Mouse (Mus musculus) heart, adult 2 months (tissue): ENCODE data around the gene Nck1. TPM values are rescaled to one million over a fixed set of nuclear protein-coding genes. Genes with fewer than 3 reads are reported as not detected.

Experiments
- DNase-seq, 2 experiments: peaks; one replicate each; pipeline ENCODE4 v3.0.0; 2021
- H3K27ac ChIP-seq: fragments of 200-600 bp; 2 replicates; pipeline ENCODE4 v1.8.1; 2022
- H3K27me3 ChIP-seq: fragments of 200-500 bp; 2 replicates; pipeline ENCODE4 v1.6.1; 2012; ENCODE audit warnings: mild to moderate bottlenecking, low read length, inconsistent platforms, mixed read lengths; ENCODE audit not compliant: control insufficient read depth, insufficient read depth
- H3K36me3 ChIP-seq: fragments of 200-500 bp; 2 replicates; pipeline ENCODE4 v1.6.1; 2012; ENCODE audit warnings: low read length, inconsistent platforms; ENCODE audit not compliant: control insufficient read depth, insufficient read depth
- H3K4me1 ChIP-seq: fragments of 200-500 bp; 2 replicates; pipeline ENCODE4 v1.6.1; 2011; ENCODE audit warnings: low read length; ENCODE audit not compliant: control insufficient read depth, insufficient read depth
- H3K4me3 ChIP-seq: fragments of 200-600 bp; 2 replicates; pipeline ENCODE4 v1.8.1; 2022
- H3K79me2 ChIP-seq: fragments of 200-500 bp; replicated peaks from 2 replicates; pipeline ENCODE4 v1.6.1; 2012; ENCODE audit warnings: mild to moderate bottlenecking, inconsistent platforms, low read length, moderate library complexity, mixed read lengths; ENCODE audit not compliant: control insufficient read depth, insufficient read depth
- H3K9ac ChIP-seq: fragments of 200-500 bp; 2 replicates; pipeline ENCODE4 v1.6.1; 2012; ENCODE audit warnings: low read depth, mild to moderate bottlenecking, control low read depth, inconsistent platforms, low read length, mixed read lengths
- CTCF ChIP-seq: fragments of 200-600 bp; IDR thresholded peaks from 2 replicates; pipeline ENCODE4 v1.8.1; 2022; ENCODE audit warnings: antibody characterized with exemption, mild to moderate bottlenecking, moderate library complexity
- EP300 ChIP-seq: fragments of 200-500 bp; IDR thresholded peaks from 2 replicates; pipeline ENCODE4 v1.6.1; 2011; ENCODE audit warnings: low read depth, low read length, control low read depth; ENCODE audit not compliant: insufficient read depth
- POLR2A ChIP-seq: fragments of 200-500 bp; IDR thresholded peaks from 2 replicates; pipeline ENCODE4 v1.6.1; 2011; ENCODE audit warnings: mild to moderate bottlenecking, low read depth, low read length, control low read depth; ENCODE audit not compliant: insufficient read depth
- WGBS: fragments of 180-500 bp; shearing (Covaris S2); methylation state at CpG from one replicate; pipeline ENCODE4 v1.1.7; 2018; 5-methylcytosine and 5-hydroxymethylcytosine counted together
- intact Hi-C: fragments of 180-260 bp; cut with DNase I; formaldehyde crosslinking; loops from one replicate; pipeline ENCODE4 v1.15.1; 2025
- polyA plus RNA-seq: library from polyadenylated mRNA; depleted of rRNA; stranded (reverse); fragments of >200 nt; gene quantifications from 2 replicates; pipeline ENCODE4 v1.2.3, GENCODE M21; 2012
- total RNA-seq, 2 experiments: library from RNA; stranded (reverse); gene quantifications; 2 replicates each; pipeline ENCODE4 v1.2.3; 2021

The Nck1 gene
- total and polyA plus RNA-seq, 3 experiments: 7.0 to 47.5 (median 41.7) TPM

DNA sequence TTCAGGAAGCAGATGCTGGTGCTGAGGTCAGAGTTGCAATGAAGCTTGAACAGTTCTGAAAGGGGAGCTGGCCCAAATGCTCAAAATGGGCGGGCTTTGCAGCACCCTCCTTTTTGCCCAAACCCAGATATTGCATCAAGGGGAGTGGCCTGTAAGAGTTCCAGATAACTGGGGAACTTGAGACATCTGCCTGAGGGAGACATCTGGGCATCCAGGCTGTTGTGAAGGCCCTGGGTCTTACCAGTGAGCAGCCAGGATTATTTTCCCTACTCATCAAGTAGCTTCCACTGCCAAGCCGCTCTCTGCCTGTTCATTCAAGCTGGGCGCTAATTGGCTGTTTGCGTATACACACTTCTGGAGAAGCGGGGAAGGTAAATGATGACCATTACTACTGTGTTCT is 59.5 kb downstream of the Nck1 start, which contains the start of gene Il20rb:
Gene Il20rb, minus strand, starts transcription at position 358 of the 400 bp plus-strand sequence.
- WGBS: 93% methylated on average over 5 of the region's 5 CpGs
- H3K4me1 ChIP-seq: peaks cover 14% of the 10 kb centered on the region
- no peak for DNase-seq

DNA sequence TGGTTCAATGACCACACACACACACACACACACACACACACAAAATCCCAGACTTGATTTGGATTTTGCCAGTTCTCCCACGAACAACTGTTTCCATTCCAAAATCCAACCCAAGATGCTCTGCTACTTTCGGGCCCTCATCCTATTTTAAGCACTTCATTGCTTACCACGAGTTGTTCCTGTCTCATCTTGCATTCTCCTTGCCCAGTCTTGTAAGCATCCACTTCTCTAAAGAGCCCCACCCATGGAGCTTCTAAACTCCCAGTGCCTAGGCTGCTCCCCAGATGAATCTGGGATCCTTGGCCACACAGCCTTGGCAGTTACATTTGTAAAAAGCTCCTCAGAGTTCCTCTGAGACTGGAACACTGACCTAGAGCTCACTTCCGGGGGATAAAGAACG is 62.6 kb downstream of the Nck1 start:
- 59% methylated on average over 5 of the region's 5 CpGs for WGBS
- intact Hi-C loops: no loop called here

More for the DNA sequence above, 59.5 kb downstream of the Nck1 start, which contains the start of gene Il20rb:
- intact Hi-C loops: no loop called here
- no peak within 1 kb of the TSS for H3K9ac ChIP-seq
- H3K27me3 ChIP-seq: no peaks in the 10 kb centered on the region
- TF ChIP-seq CTCF (no peak), EP300 (no peak), POLR2A (no peak)
- H3K27ac ChIP-seq: peak within 1 kb of the TSS; percentile 72
- H3K4me3 ChIP-seq: no peak within 1 kb of the TSS
- no peaks in the 10 kb centered on the region for H3K79me2 ChIP-seq
- H3K36me3 ChIP-seq: peaks cover 36% of the 10 kb centered on the region

DNA sequence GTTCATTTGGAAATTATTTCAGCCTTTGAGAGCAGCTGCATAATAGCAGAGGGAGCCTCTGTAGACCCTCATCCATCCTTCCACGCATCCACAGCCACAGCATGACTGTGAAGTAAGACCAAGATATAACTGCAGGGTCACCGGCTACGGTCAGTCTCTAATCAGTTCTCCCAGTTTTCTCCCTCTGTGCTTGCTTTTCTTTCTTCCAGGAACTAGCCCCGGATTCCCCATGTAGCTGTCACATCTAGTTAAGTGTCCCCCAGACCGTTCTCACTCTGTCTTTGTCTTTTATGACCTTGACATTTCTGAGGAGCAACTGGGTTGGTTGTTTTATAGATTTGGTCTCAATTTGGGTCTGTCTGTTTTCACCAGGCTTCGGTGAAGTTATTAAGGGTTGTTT is 64.3 kb downstream of the Nck1 start:
- TF ChIP-seq EP300 (no peak), POLR2A (no peak), CTCF (no peak)
- Histone ChIP-seq H3K4me1 (peaks cover 4% of the 10 kb centered on the region), H3K4me3 (no peak overlapping the region), H3K9ac (no peak overlapping the region), H3K36me3 (peaks cover 7% of the 10 kb centered on the region), H3K27me3 (no peaks in the 10 kb centered on the region), H3K79me2 (no peaks in the 10 kb centered on the region), H3K27ac (no peak overlapping the region)
- intact Hi-C loops: no loop called here
- no peak for DNase-seq
- WGBS: 87% methylated on average over 6 of the region's 6 CpGs

More for the DNA sequence above, 62.6 kb downstream of the Nck1 start:
- H3K4me1 ChIP-seq: peaks cover 9% of the 10 kb centered on the region
- H3K27me3 ChIP-seq: no peaks in the 10 kb centered on the region
- no peak overlapping the region for H3K9ac ChIP-seq
- H3K79me2 ChIP-seq: no peaks in the 10 kb centered on the region
- no peak for DNase-seq
- H3K36me3 ChIP-seq: peaks cover 16% of the 10 kb centered on the region
- TF ChIP-seq CTCF: no peak
- no peak for TF ChIP-seq EP300
- no peak for TF ChIP-seq POLR2A
- H3K27ac ChIP-seq: no peak overlapping the region
- no peak overlapping the region for H3K4me3 ChIP-seq

DNA sequence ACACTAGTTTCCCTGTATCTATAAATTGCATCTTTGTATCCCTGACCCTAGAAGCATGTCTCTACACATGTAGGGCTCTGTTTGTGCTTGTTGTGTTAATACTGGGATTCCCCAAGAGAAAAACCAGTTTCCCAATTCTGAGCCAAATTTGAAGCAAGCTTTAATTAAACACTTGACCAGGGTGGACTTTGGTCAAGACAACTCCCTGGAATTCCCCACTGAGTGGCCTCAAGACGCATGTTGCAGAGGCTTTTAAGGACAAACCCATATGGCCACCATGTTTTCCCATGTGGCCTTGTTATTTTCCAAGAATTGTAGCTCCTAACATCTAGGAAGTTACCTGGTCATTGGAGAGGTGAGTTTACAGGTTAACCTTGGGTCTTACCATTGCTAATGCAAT is 71.9 kb downstream of the Nck1 start:
- Histone ChIP-seq H3K27ac (no peak overlapping the region), H3K27me3 (no peaks in the 10 kb centered on the region), H3K4me3 (no peak overlapping the region), H3K9ac (no peak overlapping the region), H3K4me1 (peaks cover 19% of the 10 kb centered on the region), H3K36me3 (peaks cover 2% of the 10 kb centered on the region; the same call in 1 of the 2 replicates), H3K79me2 (no peaks in the 10 kb centered on the region)
- TF ChIP-seq CTCF: no peak
- no peak for TF ChIP-seq POLR2A
- intact Hi-C loops: no loop called here
- DNase-seq: no peak
- 39% methylated on average over 1 of the region's 1 CpGs for WGBS

DNA sequence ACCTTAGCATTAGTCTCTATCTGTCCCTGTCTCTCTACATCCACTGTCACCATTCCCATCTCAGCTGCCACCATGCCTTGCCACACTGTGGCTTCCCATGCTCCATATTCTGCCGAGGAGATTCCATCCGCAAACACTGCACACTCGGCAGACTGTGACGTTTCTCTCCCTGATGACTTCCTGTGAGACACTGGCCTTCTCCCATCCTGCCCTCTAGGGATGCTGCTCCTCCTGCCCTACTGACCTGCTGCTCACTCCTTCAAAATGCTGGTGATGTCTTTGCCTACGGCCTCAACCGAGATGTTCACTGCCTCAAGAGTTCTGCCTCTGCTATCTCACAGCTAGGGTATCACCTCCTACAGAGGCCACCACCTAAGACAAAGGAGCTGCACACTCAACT is 72.6 kb downstream of the Nck1 start:
- intact Hi-C loops: no loop called here
- WGBS: 50% methylated on average over 6 of the region's 6 CpGs

DNA sequence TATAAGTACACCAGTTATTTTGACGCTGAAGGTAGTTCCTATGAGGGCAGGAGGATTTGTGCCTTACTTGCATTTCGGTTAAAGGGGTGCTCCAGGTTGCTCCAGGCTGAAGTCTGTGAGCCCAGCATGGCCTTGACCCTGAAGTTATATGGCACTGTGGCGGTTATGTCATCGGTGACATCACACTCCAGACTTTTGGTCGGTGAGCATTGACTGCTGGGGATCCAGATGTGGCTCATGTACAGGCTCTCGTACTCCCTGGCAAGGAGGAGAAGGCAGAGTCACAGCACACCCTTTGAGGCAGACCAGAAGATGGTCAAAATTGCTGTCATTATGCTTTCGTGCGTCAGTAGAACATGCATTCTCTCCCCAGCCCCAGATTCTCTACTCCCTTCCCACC is 73.0 kb downstream of the Nck1 start:
- 96% methylated on average over 8 of the region's 8 CpGs for WGBS
- peaks cover 4% of the 10 kb centered on the region; the same call in 1 of the 2 replicates for H3K36me3 ChIP-seq
- peaks cover 22% of the 10 kb centered on the region for H3K4me1 ChIP-seq
- TF ChIP-seq EP300: no peak
- TF ChIP-seq CTCF: no peak
- TF ChIP-seq POLR2A: no peak
- no peak overlapping the region for H3K4me3 ChIP-seq
- DNase-seq: no peak
- H3K9ac ChIP-seq: no peak overlapping the region
- intact Hi-C loops: no loop called here
- no peaks in the 10 kb centered on the region for H3K27me3 ChIP-seq
- no peak overlapping the region for H3K27ac ChIP-seq
- H3K79me2 ChIP-seq: no peaks in the 10 kb centered on the region

More for the DNA sequence above, 72.6 kb downstream of the Nck1 start:
- TF ChIP-seq EP300: no peak
- TF ChIP-seq POLR2A: no peak
- TF ChIP-seq CTCF: no peak
- DNase-seq: no peak
- H3K9ac ChIP-seq: no peak overlapping the region
- peaks cover 19% of the 10 kb centered on the region for H3K4me1 ChIP-seq
- H3K27ac ChIP-seq: no peak overlapping the region
- no peaks in the 10 kb centered on the region for H3K27me3 ChIP-seq
- H3K36me3 ChIP-seq: peaks cover 2% of the 10 kb centered on the region; the same call in 1 of the 2 replicates
- H3K79me2 ChIP-seq: no peaks in the 10 kb centered on the region
- no peak overlapping the region for H3K4me3 ChIP-seq
